Mouse (Mus musculus): ENCODE results near the gene Nudt8.

DNA sequence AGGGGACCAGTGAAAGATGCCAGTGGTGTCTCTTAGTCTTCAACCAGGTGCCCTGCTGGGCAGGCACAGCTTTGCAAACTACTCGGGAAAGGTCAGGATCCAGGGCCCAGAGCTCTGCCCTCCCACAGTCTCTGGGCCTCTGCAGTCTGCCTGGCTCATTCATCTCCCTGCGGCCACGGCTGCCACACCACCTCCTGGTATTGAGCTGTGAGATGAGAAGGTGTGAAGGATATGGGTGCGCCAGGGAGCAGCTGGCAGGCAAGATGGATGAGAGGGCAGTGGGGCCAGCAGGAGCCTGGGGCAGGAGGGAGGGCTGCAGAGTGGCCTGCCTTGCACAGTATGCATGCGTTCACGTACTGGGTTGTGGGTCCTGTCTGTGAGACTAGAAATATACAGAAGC is 9.6 kb upstream of the Nudt8 start:
- TF ChIP-seq POLR2AphosphoS2 (IDR thresholded peaks at IDR 0.05; ENCODE audit: low read depth, low read length) (no peak), ZMIZ1 (IDR thresholded peaks at IDR 0.05; ENCODE audit: low read depth, low read length) (no peak), ETS1 (conservative IDR thresholded peaks at IDR 0.05; ENCODE audit: low read depth, low read length) (no peak), POLR2A (IDR thresholded peaks at IDR 0.05; ENCODE audit: low read depth, low read length) (no peak), CHD1 (IDR thresholded peaks at IDR 0.05; ENCODE audit: low read depth, low read length) (no peak), USF1 (IDR thresholded peaks at IDR 0.05; ENCODE audit: low read depth, low read length) (no peak), ZNF384 (IDR thresholded peaks at IDR 0.05; ENCODE audit: low read depth, low read length) (no peak), CTCF (conservative IDR thresholded peaks at IDR 0.05 in 1 of 2, IDR thresholded peaks at IDR 0.05 in 1 of 2; ENCODE audit: low read depth in 2 of 2, low read length in 2 of 2) (no peak), TCF12 (IDR thresholded peaks at IDR 0.05; ENCODE audit: low read depth, low read length) (no peak)

Data from CH12.LX (cell line).